Mouse (Mus musculus) neutrophil, adult 83 days (primary cell): ENCODE results near the gene Pik3cg. TPM values are rescaled to one million over a fixed set of nuclear protein-coding genes. Genes with fewer than 3 reads are reported as not detected.

Experiments
- total RNA-seq, 2 experiments: library from RNA; stranded (reverse); gene quantifications; one replicate each; pipeline ENCODE4 v1.2.4; 2023

Pik3cg gene
- total RNA-seq, result 100 to 1,000 TPM; 111 to 126 TPM

DNA sequence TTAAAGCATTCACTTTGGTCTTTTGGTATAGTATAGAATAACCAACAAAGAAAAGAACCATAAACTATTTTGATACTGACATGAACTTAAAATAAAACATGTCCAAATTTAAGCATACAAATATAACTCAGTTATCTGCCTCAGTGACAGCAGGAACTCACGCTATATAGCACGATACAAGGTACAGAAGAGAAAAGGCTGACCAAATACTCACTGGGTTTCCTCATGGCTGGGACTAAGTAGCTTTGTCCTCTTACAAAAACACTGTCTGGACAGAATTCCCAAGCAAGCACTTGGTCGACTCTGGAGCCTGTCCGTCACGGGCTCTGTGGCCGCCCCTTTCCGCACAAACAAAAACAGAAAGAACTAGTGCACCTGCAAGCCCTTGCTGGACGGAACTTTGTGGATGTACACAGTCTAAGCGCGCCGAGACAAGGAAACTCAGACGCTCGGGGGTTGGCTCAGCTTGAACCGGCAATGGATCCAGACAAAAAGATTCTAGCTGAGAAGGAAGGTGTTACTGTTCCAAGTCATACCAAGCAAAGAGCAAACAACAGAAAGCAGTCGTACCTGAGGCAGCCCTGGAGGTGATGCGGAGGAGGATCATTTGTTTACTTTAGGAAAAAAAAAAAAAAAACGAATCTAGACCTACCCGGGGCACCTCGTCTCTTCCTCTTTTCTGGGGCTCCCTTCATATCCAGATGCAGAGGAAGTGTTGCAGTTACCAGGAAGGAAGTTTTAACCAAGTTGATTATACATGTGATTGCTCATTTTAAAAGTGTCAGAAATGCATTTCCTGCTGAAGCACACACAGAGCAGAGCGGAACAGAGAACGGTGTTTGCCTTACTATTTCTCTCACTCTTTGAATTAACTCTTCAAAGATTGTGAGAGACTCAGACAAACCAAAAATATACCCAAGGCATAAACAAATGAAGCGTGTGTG lies at the start of gene Pik3cg:
Pik3cg (minus strand) TSS at position 712 of the 944 bp plus-strand sequence.

Other genes with a start within 250 kb of the Pik3cg start
- gene Prkar2b, start 147.4 kb downstream of the Pik3cg start, total RNA-seq, result 10 to 100 TPM; 49.3 to 56.1 TPM
- 10 to 100 TPM; 13.7 to 14.7 TPM for gene Ccdc71l, start 170.0 kb upstream of the Pik3cg start, total RNA-seq